Mouse (Mus musculus): Measurements from ENCODE around the gene Casc1. TPM values are rescaled to one million over a fixed set of nuclear protein-coding genes. Genes with fewer than 3 reads are reported as not detected.

The Casc1 gene
- polyA plus RNA-seq, 1 experiment from 2014 or later: 1.4 TPM

DNA sequence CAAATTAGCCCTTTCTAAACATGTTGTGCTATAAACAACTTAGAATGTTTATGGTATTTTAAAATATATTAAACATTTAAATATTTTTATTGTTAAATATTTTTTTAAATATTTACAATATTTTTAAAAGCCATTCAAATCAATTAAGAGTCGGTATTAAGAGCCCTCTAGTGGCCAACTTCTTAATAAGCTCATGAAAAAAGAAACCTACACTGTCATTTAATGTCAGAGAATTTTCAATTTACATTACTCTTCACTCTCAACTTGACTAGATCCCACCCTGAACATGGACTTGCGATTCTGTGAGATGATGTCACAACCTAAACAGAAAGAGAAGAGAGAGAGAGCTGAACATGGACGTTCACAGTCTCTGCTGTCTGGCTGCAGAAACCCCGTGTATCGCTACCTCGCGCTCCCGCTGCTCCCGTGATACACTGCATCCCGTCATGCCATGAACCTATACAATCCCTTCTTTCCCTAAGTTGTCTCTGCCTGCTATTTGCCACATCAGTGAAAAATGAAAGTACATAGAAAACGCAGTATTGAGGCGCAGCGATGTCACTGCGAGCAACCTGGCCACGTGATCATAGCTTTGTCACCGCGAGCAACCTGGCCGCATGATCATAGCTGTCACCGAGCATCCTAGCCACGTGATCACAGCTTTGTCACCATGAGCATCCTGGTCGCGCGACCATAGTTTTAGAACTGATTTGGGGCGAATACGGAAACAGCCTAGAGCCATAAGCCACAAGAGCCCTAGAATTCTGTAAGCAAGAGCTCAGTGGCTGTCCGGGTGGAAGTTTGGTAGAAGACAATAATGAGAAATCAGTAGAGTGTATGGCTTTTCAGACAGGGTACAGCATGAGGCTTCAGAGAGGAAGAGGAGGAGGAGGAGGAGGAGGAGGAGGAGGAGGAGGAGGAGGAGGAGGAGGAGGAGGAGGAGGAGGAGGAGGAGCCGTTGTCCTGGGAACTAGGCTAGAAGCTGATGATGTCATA lies 23.4 kb downstream of the Casc1 start:
- no peaks in the 10 kb centered on the region for H3K4me1 ChIP-seq (replicated peaks; ENCODE audit: control insufficient read depth, insufficient read depth, low read length)

DNA sequence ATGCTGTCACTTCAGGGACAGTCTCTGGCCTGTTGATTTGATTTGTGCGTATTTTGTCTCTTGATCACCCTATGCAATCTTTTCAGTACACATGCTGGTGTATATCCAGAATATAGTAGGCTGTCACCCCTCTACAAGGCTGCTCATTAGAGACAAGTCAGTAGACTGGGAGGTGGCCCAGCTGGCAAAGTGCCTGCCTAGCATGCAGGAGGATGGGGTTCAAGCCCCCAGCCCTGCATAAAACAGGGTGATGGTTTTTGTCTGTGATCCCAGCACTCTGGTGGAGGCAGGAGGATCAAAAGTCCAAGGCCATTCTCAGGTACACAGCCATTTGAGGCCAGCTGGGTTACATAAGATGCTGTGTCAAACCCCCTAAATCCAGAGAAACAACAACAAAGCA lies 24.7 kb downstream of the Casc1 start:
- Histone ChIP-seq H3K4me1 (replicated peaks; ENCODE audit: control insufficient read depth, insufficient read depth, low read length) (no peaks in the 10 kb centered on the region), H3K9ac (no peak overlapping the region), H3K4me2 (replicated peaks) (no peak overlapping the region), H3K4me3 (replicated peaks; ENCODE audit: low read length) (no peak overlapping the region), H3K36me3 (replicated peaks; ENCODE audit: control insufficient read depth, insufficient read depth) (no peaks in the 10 kb centered on the region), H3K9me3 (ENCODE audit: control insufficient read depth, low read length) (no peaks in the 10 kb centered on the region), H3K27me3 (ENCODE audit: control insufficient read depth, insufficient read depth, low read length) (no peaks in the 10 kb centered on the region), H3K27ac (no peak overlapping the region)
- WGBS: 89% methylated on average over 1 of the region's 1 CpGs
- ATAC-seq (ENCODE audit: low FRiP score) (no peak), DNase-seq (ENCODE audit: low spot score) (no peak)

More for the DNA sequence above, 23.4 kb downstream of the Casc1 start:
- H3K9me3 ChIP-seq (ENCODE audit: control insufficient read depth, low read length): no peaks in the 10 kb centered on the region
- H3K27me3 ChIP-seq (ENCODE audit: control insufficient read depth, insufficient read depth, low read length): no peaks in the 10 kb centered on the region
- ATAC-seq (ENCODE audit: low FRiP score) (peak; percentile 79), DNase-seq (ENCODE audit: low spot score) (peak; percentile 78)
- 59% methylated on average over 27 of the region's 27 CpGs for WGBS
- H3K4me2 ChIP-seq (replicated peaks): peak overlapping the region; percentile 48
- H3K36me3 ChIP-seq (replicated peaks; ENCODE audit: control insufficient read depth, insufficient read depth): no peaks in the 10 kb centered on the region
- H3K27ac ChIP-seq: peak overlapping the region; percentile 76
- H3K4me3 ChIP-seq (replicated peaks; ENCODE audit: low read length): peak overlapping the region; percentile 18
- peak overlapping the region; percentile 40 for H3K9ac ChIP-seq

DNA sequence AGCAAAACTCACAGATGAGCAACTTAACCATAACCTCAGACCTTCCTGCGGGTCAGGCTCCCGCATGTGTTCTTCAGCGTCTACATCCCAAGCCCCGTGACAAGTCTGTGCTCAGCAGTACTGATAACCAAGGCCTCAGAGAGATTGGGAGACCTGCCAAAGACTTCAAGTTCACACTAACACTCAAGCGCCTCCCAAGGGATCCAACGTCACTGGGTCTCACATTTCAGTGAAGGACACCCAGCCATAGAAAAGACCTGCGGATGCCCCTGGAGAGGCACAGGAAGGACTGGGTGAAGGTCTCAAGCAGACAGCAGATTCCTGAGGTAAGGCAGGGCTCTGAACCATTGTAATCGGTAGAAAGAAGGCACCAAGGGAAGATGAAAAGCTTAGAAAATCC lies 28.8 kb downstream of the Casc1 start:
- 90% methylated on average over 8 of the region's 8 CpGs for WGBS
- H3K27me3 ChIP-seq (ENCODE audit: control insufficient read depth, insufficient read depth, low read length): no peaks in the 10 kb centered on the region
- DNase-seq (ENCODE audit: low spot score) (no peak), ATAC-seq (ENCODE audit: low FRiP score) (no peak)
- H3K9ac ChIP-seq: no peak overlapping the region
- H3K36me3 ChIP-seq (replicated peaks; ENCODE audit: control insufficient read depth, insufficient read depth): no peaks in the 10 kb centered on the region
- no peak overlapping the region for H3K27ac ChIP-seq
- no peaks in the 10 kb centered on the region for H3K4me1 ChIP-seq (replicated peaks; ENCODE audit: control insufficient read depth, insufficient read depth, low read length)
- H3K4me2 ChIP-seq (replicated peaks): no peak overlapping the region
- no peak overlapping the region for H3K4me3 ChIP-seq (replicated peaks; ENCODE audit: low read length)
- H3K9me3 ChIP-seq (ENCODE audit: control insufficient read depth, low read length): no peaks in the 10 kb centered on the region

DNA sequence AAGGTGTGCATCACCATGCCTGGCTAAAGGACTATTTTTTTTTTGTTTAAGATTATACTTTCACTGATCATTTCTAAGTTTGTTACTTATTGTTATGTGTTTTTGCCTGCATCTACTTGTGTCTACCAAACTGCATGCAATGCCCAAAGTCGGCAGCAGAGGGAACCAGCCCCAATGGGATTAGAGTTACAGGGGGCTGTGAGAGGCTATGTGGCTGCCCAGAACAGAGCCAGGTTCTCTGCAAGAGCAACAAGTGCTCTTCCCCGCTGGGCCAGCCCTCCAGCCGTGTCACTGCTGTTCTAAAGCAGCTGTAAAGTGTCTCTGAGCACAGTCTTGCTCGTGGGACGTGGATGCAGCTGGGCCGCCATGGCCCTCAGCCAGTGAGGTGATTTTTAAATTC lies 31.1 kb downstream of the Casc1 start:
- Histone ChIP-seq H3K9me3 (ENCODE audit: control insufficient read depth, low read length) (no peaks in the 10 kb centered on the region), H3K4me3 (replicated peaks; ENCODE audit: low read length) (no peak overlapping the region), H3K36me3 (replicated peaks; ENCODE audit: control insufficient read depth, insufficient read depth) (no peaks in the 10 kb centered on the region), H3K27ac (no peak overlapping the region), H3K4me1 (replicated peaks; ENCODE audit: control insufficient read depth, insufficient read depth, low read length) (no peaks in the 10 kb centered on the region), H3K27me3 (ENCODE audit: control insufficient read depth, insufficient read depth, low read length) (no peaks in the 10 kb centered on the region), H3K9ac (no peak overlapping the region), H3K4me2 (replicated peaks) (no peak overlapping the region)
- ATAC-seq (ENCODE audit: low FRiP score) (no peak), DNase-seq (ENCODE audit: low spot score) (peak; percentile 58)
- 12% methylated on average over 6 of the region's 6 CpGs for WGBS

DNA sequence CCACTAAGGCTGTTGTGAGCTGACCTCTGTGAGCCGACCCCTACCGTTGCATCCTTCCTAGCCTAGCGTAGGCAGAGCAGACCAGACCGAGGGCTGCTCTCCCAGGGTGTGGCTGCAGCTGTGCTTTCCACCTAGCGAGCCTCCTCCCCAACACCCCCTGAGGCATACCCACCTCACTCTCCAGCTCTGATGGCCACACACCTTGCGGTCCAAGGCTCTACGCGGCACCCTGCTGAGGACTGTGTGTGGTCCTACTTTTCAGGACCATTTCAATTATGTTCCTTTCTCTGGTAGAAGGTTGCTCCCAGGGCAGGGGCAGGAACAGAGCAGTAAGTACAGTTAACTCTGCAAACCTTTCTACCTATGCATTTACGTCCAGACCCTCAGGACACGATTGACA lies 34.3 kb downstream of the Casc1 start:
- Histone ChIP-seq H3K4me2 (replicated peaks) (no peak overlapping the region), H3K27ac (no peak overlapping the region), H3K4me1 (replicated peaks; ENCODE audit: control insufficient read depth, insufficient read depth, low read length) (peaks cover 8% of the 10 kb centered on the region), H3K36me3 (replicated peaks; ENCODE audit: control insufficient read depth, insufficient read depth) (no peaks in the 10 kb centered on the region), H3K9ac (no peak overlapping the region), H3K9me3 (ENCODE audit: control insufficient read depth, low read length) (no peaks in the 10 kb centered on the region), H3K4me3 (replicated peaks; ENCODE audit: low read length) (no peak overlapping the region), H3K27me3 (ENCODE audit: control insufficient read depth, insufficient read depth, low read length) (0 out of 2 replicates have a peak, but pooled peaks cover 3% of the 10 kb centered on the region)
- ATAC-seq (ENCODE audit: low FRiP score): no peak
- WGBS: 57% methylated on average over 10 of the region's 10 CpGs
- DNase-seq (ENCODE audit: low spot score): no peak

DNA sequence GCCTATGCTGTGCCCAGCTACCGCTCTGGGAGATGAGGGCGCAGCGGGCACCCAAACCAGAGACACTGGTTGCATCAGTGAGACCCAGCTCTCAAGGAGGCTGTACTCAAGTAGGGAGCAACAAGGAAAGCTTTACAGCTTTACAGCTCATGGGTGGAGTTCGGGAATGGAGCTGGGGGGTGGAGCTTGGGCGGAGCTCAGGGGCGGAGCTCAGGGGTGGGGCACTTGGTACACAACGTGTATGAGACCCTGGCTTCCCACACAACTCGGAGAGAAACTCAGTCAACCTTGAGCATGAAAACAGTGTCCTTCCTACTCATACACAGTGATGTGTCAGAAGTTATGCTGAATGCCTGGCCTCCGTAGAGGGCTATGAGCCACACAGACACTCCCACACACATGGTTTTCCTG lies 35.2 kb downstream of the Casc1 start:
- H3K36me3 ChIP-seq (replicated peaks; ENCODE audit: control insufficient read depth, insufficient read depth): no peaks in the 10 kb centered on the region
- H3K27ac ChIP-seq: no peak overlapping the region
- no peaks in the 10 kb centered on the region for H3K9me3 ChIP-seq (ENCODE audit: control insufficient read depth, low read length)
- no peak for DNase-seq (ENCODE audit: low spot score)
- WGBS: 31% methylated on average over 9 of the region's 9 CpGs
- no peak for ATAC-seq (ENCODE audit: low FRiP score)
- H3K4me1 ChIP-seq (replicated peaks; ENCODE audit: control insufficient read depth, insufficient read depth, low read length): peaks cover 8% of the 10 kb centered on the region
- no peak overlapping the region for H3K4me2 ChIP-seq (replicated peaks)
- H3K4me3 ChIP-seq (replicated peaks; ENCODE audit: low read length): no peak overlapping the region
- H3K27me3 ChIP-seq (ENCODE audit: control insufficient read depth, insufficient read depth, low read length): 0 out of 2 replicates have a peak, but pooled peaks cover 3% of the 10 kb centered on the region
- no peak overlapping the region for H3K9ac ChIP-seq

DNA sequence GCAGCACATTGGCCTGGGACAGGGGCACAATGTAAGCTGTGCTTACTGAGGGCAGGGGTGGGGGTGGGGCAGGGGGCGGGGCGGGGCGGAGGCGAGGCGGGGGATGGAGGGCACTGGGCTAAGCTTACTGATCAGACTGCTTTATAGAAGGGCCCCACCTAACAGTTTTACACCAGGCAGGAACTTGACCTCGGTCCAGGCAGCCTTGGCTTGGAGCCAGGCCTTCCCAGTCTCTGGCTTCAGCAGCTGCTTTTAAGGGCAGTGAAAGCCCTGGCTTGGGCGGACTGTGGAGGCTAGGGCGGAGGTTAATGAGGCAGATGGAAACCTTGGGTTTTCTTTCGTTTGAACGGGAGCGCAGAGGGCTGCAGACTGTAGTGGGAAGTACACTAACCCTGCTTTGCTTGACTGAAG lies 37.0 kb downstream of the Casc1 start:
- Histone ChIP-seq H3K4me2 (replicated peaks) (peak overlapping the region; percentile 13), H3K9ac (no peak overlapping the region), H3K36me3 (replicated peaks; ENCODE audit: control insufficient read depth, insufficient read depth) (no peaks in the 10 kb centered on the region), H3K4me3 (replicated peaks; ENCODE audit: low read length) (no peak overlapping the region), H3K4me1 (replicated peaks; ENCODE audit: control insufficient read depth, insufficient read depth, low read length) (peaks cover 8% of the 10 kb centered on the region), H3K27ac (no peak overlapping the region), H3K27me3 (ENCODE audit: control insufficient read depth, insufficient read depth, low read length) (0 out of 2 replicates have a peak, but pooled peaks cover 3% of the 10 kb centered on the region), H3K9me3 (ENCODE audit: control insufficient read depth, low read length) (no peaks in the 10 kb centered on the region)
- DNase-seq (ENCODE audit: low spot score) (peak; percentile 70), ATAC-seq (ENCODE audit: low FRiP score) (peak; percentile 74; the same call in 1 of the 2 replicates)
- WGBS: 5% methylated on average over 11 of the region's 11 CpGs

DNA sequence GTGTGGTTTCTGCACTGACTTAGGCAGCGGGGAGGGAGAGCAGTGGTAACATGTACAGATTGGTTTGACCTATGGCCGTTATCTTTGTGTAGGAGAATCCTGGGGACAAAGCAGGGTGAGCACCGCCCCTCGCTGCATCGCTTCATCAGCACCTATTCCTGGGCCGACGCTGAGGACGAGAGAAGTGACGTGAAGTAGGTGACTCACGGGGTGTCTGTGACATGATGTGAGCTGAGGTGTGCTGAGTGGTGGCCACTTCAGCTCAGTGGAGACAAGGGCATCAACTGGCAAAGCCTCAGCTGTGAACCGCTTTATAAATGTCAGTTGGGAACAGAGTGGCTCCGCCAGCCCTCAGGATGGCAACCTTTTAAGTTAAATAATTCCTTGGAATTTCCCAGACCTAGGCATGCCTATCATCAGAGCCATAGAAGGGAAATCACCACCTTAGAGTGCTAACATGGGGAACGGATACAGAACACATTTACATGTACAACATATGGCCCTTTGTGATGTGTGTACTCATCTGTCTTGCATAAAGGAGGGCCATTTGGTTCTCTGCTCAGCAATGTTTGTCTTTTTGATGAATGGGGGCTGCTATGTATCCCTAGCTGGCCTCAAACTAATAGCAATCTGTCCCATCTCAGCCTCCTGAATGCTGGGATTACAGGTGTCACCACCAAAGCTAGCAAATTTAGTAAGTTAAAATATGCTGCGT lies 38.8 kb downstream of the Casc1 start:
- no peak overlapping the region for H3K4me2 ChIP-seq (replicated peaks)
- no peak overlapping the region for H3K4me3 ChIP-seq (replicated peaks; ENCODE audit: low read length)
- H3K27me3 ChIP-seq (ENCODE audit: control insufficient read depth, insufficient read depth, low read length): 0 out of 2 replicates have a peak, but pooled peaks cover 3% of the 10 kb centered on the region
- no peak for ATAC-seq (ENCODE audit: low FRiP score)
- WGBS: 71% methylated on average over 14 of the region's 14 CpGs
- no peaks in the 10 kb centered on the region for H3K36me3 ChIP-seq (replicated peaks; ENCODE audit: control insufficient read depth, insufficient read depth)
- H3K9ac ChIP-seq: no peak overlapping the region
- H3K4me1 ChIP-seq (replicated peaks; ENCODE audit: control insufficient read depth, insufficient read depth, low read length): peaks cover 8% of the 10 kb centered on the region
- H3K27ac ChIP-seq: no peak overlapping the region
- H3K9me3 ChIP-seq (ENCODE audit: control insufficient read depth, low read length): no peaks in the 10 kb centered on the region
- no peak for DNase-seq (ENCODE audit: low spot score)

DNA sequence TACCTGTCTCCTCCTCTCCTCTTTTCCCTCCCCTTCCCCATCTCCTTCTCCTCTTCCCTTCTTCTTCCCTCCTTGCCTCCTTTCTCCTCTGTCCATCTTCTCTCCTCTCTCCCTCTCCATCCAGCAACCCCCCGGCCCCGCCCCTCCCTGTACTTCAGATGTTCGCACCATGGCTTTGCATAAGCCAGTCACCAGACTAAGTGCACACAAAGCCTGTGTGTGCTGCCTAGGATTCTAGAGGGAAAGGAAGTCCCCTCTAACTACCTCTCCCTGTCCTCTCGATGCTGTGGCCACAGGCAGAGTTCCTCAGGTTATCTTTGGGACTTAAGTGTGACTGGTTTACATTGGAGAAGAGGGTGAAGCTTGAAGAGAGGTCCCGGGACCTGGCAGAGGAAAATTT lies 50.2 kb downstream of the Casc1 start:
- ATAC-seq (ENCODE audit: low FRiP score) (no peak), DNase-seq (ENCODE audit: low spot score) (no peak)
- H3K9me3 ChIP-seq (ENCODE audit: control insufficient read depth, low read length): no peaks in the 10 kb centered on the region
- WGBS: 74% methylated on average over 5 of the region's 5 CpGs
- H3K4me2 ChIP-seq (replicated peaks): no peak overlapping the region
- H3K36me3 ChIP-seq (replicated peaks; ENCODE audit: control insufficient read depth, insufficient read depth): no peaks in the 10 kb centered on the region
- no peaks in the 10 kb centered on the region for H3K4me1 ChIP-seq (replicated peaks; ENCODE audit: control insufficient read depth, insufficient read depth, low read length)
- no peak overlapping the region for H3K4me3 ChIP-seq (replicated peaks; ENCODE audit: low read length)
- no peak overlapping the region for H3K27ac ChIP-seq
- H3K27me3 ChIP-seq (ENCODE audit: control insufficient read depth, insufficient read depth, low read length): no peaks in the 10 kb centered on the region
- no peak overlapping the region for H3K9ac ChIP-seq
